Mouse (Mus musculus) adrenal gland (tissue): ENCODE data around the gene Tesk2.
"Not testable (repeated sequence)": the region's sequence is repeated elsewhere in the genome, so short reads cannot be mapped to it uniquely, and the experiment has no call there.

Experiments used
- intact Hi-C: fragments of 180-260 bp; cut with DNase I; formaldehyde crosslinking; loops from one replicate; pipeline ENCODE4 v1.15.1; 2025

Tesk2 gene

DNA sequence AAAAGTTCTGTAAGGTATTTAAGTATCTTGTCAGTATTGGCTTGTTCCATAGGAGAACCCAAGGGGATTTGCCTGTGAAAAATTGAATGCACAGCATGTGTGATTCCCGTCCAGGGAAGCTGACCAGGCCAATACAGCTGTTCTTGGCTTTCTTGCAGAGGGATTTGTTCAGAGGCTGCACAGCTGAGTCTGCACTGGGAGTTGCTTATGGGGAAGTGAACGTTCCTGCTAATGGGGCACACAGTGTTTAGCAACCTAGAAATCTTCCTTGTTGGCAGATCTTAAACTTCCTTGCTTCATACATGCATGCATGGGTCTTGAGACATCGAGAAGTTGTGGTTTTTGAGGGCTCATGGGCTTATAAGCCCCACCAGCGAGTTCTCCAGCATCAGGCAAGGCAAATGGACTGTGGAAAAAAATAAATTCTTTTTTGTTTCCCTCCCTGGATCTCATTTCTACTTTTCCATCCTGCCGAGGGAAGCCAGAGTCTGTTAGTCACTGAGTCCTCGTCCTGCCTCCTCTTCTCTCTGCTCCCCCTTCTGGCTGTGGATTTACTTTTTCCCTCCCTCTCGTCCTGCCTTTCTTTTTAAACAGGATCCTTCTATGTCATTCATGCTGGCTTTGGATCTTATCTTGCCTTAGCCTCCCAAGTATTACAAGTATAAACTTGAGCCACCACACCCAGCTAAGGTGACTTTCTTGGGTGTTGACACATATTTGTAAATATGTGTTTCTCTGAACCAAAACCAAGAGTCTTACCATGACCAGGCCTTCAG, 67.4 kb downstream of the Tesk2 start:
- intact Hi-C loops, result no loop called here

DNA sequence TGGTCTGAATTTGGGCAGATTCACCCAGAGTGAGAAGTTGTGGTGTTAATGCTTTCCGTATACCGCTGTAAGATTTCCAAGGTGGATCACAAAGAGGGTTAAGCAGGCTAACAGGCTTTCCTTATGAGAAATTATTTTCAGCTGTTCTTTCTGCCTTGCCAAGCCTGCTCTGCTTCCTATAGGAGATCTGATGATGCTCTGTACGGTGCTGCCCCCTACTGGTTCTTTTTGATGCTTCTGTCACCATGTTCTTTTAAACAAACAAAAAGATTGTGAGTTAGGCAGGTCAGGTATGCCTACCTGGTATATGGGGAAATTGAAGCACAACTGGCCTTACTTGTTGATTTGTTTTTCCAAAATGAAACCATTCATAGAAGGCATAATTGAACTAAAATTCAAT, 68.2 kb downstream of the Tesk2 start:
- intact Hi-C loops, result loop anchor here (1.0 kb wide), 1 partner anchor 70 kb away; no protein-coding TSS in a partner anchor

DNA sequence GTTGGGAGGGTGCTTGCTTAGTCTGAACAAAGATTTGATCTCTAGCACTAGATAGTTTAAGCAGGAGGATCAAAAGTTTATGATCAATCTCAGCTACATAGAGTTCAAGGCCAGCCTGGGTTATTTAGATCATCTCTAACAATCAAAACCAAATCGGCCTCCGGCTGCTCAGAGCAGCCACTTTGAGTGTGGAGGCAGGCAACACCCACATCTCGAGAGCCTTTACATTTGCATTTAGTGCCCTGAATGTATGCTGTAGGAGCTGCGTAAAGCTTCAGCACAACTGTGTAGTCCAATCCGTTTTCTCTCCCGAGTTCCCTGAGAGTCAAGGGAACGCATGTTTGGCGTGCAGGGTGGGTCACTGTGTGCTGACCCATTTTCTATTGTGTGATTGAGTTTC, 71.7 kb downstream of the Tesk2 start:
- intact Hi-C loops, result no loop called here

DNA sequence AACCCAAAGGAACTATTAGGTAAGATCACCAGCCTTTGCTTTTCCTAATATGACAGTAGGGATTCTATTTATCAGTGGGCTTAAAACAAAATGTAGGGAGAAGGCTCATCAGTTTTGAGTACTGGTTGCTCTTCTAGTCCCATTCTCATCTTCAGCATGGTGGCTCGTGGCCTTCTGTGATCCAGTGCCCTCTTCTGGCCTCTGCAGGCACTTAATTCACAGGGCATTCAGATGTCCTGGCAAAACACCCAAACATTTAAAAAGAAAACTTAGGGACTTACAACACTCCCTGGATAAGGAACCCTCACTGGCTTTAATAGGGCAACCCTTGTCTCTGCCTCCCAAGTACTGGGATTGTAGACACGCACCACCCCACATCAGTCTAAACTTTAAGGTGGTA, 73.5 kb downstream of the Tesk2 start:
- intact Hi-C loops, result no loop called here

DNA sequence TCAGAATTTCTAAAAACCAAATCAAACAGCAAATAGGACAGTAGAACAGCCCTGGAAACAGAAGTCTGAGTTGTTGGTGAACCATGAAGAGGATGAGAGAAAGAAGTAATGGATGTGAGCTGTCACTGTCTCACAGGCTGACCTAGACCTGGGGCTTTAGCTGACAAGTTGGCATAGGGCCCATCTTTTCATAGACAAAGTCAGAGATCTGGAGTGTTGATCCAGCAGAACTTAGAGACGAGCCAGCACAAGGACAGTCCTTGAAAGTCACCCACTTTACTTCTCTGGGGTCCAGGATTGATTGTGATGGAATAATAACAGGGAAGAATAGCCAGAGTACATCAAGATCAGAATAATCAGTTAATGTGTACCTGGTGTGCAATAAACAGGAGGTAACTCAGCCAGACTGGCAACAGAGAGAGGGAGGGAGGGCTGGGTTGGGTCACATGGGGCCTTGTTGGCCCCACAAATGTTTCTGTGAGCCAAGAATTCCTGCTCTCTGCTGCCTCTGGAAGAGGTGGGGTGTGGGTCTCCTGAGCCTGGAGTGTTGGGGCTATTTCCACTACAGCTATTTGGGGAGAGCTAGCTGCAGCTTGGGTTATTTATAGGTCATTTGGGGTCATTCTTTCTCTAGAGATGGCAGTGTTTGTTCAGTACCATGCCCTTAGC, 75.8 kb downstream of the Tesk2 start:
- intact Hi-C loops, result no loop called here

DNA sequence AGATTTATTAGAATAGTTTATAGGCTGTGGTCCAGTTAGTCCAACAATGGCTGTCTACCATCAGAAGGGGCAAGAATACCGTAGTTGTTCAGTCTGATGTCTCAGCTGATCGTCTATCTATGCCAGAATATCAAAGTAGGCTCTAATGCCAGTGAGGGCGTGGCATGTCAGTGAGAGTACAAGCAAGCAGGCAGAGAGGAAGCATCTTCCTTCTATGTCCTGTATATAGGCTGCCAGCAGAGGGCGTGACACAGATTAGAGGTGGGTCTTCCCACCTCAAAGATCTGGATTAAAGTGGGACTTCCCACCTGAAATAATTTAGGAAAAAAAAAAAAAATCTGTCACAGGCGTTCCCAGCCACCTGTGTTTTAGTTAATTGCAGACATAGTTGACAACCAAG, 79.2 kb downstream of the Tesk2 start:
- intact Hi-C loops, result no loop called here

DNA sequence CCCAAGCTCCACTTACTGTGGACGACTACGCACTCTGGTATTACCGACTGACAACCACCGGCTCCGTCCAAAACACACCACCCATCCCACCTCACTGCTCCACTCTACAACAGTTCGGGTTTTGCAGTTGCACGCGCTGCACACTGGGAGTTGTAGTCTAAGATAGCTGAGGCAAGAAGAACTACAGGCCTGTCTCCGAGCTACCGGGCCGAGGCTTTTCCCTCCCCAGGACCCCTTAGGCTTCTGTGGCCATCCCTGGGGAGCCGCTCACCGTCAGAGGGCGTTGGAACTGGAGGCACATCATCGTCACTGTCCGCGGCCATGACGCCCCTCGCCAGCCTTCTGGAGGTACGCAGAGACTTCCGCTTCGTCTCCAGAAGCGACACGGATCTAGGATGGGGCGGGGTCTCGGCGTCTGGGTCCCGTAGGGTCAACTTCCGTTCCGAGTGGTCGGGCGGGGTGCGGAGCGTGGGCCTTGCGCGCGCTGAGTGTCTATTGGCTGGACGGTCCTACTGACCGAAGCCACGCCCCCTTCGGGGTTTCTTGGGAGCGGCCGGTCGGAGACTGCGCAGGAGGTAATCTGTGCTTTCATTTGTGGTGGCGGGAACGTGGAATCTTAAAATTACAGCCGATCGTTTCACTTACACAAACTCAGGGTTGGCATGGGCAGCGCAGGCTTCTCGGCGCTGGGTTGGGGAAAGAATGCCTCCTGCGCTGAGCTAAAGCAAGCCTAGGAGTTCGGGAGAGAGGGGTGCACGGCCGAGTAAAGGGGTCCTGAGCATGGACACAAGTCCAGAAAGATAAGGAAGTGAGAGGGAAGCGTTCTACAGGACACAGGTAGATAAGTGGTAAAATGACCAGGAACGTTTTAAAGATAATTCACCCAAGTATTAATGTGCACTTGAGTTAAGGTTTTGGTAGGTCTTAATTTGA, 86.7 kb downstream of the Tesk2 start, which contains the start of the genes Toe1 and Mutyh:
TSS of gene Toe1 (minus strand) at position 444 of the 933 bp plus-strand sequence.
TSS of gene Mutyh (plus strand) at position 527 of the 933 bp plus-strand sequence.
- intact Hi-C loops, result no loop called here

DNA sequence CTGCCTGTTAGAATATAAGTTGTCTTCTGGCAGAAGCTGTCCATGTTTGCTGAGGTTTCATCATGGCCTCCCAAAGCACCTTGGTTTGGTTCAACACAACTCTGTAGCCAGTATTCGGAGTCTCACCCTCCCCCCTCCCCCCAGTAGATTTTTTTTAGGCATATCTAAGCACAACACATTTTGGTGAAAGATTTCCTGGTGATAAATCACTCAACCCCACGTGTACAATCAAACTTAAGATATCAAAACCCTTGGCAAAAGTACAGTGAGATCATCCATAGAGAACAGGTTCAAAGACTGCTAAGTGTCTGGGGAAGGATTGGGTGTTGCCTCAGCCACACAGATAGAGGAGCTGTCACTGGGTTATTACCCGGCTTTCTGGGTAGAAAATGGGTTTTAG, 90.3 kb downstream of the Tesk2 start:
- intact Hi-C loops, result no loop called here

DNA sequence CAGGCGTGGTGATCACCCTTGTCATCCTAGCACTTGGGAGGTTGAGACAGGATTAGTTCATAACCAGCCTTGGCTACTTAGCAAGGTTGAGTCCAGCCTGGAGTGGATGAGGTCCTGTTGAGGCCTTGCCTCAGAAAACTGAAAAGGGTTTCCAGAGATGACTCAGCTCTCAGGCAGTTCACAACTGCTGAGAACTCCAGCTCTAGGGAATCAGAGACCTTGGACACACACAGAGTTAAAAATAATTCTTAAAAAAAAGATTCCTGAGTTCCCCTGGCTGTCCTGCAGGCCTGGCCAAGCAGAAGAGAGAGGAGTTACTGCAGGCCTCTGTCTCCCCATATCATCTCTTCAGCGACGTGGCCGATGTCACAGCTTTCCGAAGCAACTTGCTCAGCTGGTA, 94.5 kb downstream of the Tesk2 start:
- intact Hi-C loops, result no loop called here

DNA sequence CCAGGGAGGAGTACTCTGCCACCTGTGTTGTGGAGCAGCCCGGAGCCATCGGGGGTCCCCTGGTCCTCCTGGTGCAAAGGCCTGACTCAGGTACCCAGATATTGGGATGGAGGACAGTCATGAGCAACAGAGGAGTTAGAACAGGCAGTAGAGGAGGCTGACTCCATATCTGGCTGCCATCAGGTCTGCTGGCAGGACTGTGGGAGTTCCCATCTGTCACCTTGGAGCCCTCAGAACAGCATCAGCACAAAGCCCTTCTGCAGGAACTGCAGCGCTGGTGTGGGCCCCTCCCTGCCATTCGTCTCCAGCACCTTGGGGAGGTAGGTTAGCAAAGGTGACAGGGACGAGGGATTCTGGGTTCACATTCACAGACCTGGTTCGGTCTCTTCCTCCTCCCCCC, 96.7 kb downstream of the Tesk2 start:
- intact Hi-C loops, result no loop called here

DNA sequence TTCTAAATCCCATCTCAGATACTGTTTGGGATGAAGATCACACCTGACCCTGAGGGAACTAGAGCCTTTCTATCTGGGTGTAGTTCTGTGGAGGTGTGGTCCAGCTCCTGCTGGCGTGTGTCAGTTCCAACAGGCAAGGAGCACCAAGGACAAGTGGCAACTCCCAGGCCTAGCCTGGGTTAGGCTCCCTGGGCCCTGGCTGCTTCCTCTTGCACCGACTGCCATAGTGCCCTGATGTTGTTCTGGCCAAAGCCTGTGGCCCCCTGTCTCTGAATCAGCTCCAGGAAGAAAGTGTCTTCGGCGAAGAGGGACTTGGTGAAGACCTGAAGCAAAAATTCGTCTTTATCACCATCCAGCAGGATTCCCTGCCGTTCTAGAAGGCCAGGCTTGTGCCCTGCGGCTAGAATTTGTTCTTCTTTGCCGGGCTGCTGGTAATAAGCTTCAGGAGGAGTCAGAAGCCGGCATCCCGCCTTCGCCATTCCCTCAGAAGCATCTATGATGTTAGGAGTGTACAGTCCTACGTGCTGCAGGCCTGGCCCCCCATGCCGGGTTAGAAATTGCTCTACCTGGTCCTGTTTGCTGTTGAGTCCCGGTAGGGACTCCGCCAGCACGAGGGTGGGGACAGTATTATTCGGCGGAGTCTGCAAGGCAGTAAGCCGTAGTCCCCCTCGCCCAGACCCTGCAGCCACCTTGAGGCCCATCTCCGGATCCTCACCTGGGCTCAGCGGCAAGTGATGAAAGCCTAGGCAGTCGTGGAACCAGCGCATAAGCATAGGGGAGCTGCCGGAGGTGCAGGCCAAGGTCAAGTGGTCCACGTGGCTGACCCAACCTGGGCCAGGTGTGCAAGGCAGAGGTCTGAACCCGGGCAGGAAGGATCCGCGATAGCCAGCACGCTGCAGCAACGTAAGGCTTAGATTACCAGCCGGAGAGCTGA, 99.5 kb downstream of the Tesk2 start:
- intact Hi-C loops, result no loop called here

DNA sequence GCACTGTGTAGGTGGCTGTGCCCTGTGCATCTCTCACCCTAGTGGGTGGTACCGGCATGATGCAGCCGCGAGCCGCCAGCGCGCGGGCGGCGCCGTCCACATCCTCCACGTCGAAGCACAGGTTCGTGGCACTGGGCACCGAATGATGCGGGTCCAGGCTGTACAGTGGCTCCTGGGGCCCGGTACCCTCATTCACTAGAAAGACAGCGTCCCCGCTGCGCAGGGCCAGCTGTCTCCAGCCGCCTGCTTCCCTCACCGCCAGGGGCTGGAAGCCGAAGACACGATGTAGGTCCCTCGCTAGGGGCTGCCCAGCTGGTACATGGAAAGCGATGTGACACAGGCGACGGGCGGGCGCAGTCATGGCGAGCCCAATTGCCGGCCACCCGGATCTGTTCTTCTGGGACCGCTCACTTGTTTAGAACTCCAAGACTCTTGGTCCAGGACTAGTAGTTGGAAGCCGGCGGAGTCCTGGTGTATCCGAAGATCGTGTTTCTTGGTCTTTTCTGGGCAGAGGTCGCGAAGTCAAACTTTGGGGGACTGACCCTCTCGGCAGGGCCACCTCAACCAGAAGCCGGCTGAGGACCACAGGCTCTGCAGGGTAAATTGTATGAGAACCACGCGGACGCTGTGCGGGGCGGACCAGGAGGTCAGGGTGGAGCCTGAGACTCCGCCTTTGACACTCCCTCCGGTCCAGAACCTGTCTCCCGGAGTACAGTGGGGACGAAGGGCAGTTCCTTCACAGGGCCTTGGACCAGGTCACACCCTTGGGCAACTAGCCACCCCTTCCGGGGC, 100.3 kb downstream of the Tesk2 start:
- intact Hi-C loops, result no loop called here

DNA sequence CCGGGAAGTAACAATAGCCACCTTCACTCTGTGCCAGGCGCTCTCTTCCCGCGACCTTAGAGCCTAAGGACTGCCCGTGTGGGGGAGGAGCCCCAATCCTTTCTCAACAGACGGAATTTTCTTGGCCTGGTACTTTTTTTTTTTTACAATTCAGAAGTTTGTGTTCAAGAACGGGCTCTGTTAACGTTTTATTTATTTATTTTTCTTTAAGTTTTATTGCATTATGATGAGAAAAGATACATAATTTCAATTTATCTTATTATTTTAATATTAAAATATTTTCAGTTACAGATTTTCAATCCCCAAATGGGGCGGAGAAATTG, 100.9 kb downstream of the Tesk2 start, which contains the start of gene Hpdl:
TSS of gene Hpdl (minus strand) at position 14 of the 323 bp plus-strand sequence.
- intact Hi-C loops, result no loop called here

DNA sequence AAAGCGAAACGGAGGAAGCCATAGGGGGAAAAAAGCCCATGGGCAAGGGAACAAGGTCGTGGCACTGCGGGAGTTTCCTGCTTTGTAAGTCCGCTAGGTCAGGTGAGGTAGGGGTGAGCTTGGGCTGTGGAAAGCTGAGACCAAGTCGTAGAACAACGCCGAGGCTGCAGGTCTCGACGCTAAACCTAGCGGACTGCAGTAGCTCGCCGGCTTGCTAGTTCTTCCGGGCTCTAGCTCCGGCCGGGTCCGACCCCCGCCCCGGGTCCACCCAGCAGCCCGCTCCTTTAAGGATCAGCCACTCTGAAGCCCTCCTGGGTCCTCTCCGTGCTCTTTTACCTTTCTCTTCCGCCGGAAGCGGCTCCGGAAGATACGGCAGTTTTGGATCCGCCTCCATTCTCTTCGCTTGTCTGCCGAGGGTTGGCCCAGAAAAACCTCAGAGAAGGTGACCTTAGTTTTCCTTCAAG, 103.8 kb downstream of the Tesk2 start:
- intact Hi-C loops, result loop anchor here (5.0 kb wide), 1 partner anchor 318 kb away; no protein-coding TSS in a partner anchor

DNA sequence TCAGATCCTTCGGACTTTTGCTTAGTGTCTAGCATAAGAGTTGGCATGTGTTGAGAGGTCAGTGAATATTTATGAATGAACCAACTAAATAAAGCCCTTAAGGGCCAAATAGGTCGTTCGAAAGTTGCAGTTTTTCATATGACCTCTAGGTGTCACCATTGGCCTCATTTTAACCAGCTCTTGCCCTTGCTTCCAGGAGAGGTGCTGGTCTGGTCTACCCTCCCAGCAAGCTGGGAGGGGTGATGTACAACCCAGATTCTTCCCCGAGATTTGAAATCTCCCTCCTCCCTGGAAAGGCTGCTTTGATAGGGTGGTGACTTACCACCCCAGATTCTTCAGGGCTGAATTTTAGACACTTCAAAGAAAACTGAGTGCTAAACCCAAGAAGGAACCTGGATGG, 107.1 kb downstream of the Tesk2 start:
- intact Hi-C loops, result loop anchor here (2.0 to 5.0 kb wide), 2 partner anchors 163 to 314 kb away; no protein-coding TSS in a partner anchor

DNA sequence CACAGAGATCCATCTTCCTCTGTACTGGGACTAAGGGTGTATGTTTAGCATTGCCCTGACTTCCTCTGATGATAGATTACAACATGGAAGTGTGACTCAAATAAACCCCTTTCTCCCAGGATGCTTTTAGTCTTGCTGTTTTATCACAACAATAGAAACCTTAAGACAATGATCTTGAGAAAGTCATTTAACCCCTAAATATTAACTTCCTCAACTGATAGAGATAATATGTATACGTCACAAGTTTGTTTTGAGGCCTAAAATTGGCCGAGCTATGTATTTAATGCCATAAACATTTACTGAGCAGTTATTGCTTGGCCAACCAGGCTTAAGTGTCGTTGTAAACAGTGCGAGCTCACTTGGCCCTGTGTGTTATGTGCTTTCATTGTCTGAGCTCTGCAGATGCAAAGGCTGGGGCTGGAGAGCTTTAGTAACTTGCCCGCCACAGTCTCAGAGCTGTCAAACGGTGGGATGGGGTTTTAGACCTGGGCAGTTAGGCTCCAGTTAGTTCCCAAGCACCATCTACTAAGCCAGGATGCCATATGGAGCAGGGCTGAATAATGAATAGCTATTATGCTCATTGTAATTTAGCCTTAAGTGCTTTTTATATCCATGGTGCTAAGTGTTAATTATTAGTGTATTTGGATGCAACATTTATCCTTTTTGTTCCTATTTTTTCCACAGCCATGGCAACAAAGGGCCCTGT, 108.8 kb downstream of the Tesk2 start:
- intact Hi-C loops, result loop anchor here (2.0 to 5.0 kb wide), 2 partner anchors 161 to 313 kb away; no protein-coding TSS in a partner anchor

DNA sequence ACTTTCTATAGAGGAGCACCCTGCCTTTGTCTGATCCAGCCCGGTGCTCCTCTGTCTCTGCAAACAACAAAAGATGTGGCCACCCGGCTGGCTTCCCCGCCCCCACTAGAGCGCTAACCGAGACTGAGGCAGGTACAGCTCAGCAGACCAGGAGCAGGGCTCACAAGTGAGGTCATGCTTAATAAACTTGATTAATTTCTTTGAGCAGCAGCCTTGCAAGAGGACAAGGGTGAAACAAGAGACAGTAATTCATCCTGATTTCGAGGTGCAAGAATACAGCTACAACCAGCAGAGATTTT, 109.3 kb downstream of the Tesk2 start:
- intact Hi-C loops, result no loop called here

DNA sequence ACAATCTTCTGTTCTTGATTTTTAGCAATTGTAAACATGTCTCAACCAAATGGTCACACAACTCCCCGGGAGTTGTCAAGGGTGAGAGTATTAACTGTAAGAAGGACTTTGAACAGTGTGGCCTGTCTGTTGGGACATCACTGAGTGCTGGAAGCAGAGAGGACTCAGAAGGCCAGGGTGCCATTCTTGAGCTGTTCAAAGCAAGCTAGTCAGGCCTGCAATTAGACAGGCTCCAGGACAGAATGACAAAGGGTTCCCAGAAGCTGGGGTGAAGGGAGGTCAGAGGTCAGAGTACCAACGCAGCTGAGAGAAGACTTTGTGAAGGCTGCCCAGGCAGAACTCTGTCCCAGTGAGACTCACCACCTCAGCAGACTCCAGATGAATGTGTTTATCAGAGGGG, 118.3 kb downstream of the Tesk2 start:
- intact Hi-C loops, result no loop called here

DNA sequence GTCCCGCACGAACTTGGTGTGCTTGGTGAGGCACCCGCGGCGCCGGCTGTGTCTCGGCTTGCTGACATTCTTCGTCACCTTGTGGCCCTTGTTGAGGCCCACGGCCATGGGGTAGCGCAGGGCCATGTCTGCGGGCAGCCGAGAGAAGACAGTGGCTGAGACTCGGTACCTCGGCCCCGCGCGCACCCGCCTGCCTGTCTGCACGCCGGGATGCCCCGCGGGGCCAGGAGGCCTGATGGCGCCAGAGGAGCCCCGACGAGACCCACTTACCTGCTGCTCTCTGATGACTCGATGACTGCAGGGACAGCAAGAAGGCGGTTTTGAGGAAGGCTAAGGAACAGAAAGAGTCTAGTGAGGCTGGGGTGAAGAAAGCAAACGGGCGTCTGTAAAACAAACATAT, 119.3 kb downstream of the Tesk2 start:
- intact Hi-C loops, result not testable (repeated sequence)
